Mouse (Mus musculus) central nervous system, embryonic 14 days (tissue): Measurements from ENCODE around the gene Klk5. TPM values are rescaled to one million over a fixed set of nuclear protein-coding genes. Genes with fewer than 3 reads are reported as not detected.

Experiments
- polyA plus RNA-seq: library from polyadenylated mRNA; depleted of rRNA; stranded (reverse); fragments of >200 nt; gene quantifications from 2 replicates; pipeline ENCODE4 v1.2.3, GENCODE M21; 2012; rRNA removed

Klk5 gene
- not detected in 2 replicates for polyA plus RNA-seq

GRCm38 (mm10) chr7:43841701-43842100 is at the start of gene Klk5:
Gene Klk5 (plus strand): TSS chr7:43841971.

GRCm38 (mm10) chr7:43797333-43797769 is 44.4 kb upstream of the Klk5 start, which contains the start of gene Klk8:
Gene Klk8 (plus strand): TSS chr7:43797577.

GRCm38 (mm10) chr7:43810994-43811393 is 30.8 kb upstream of the Klk5 start, which contains the start of gene Klk7:
Gene Klk7 (plus strand): TSS chr7:43811294.

GRCm38 (mm10) chr7:43824199-43824598 is 17.6 kb upstream of the Klk5 start, which contains the start of gene Klk6:
Gene Klk6 (plus strand): TSS chr7:43824499.

GRCm38 (mm10) chr7:43880912-43881311 is 39.1 kb downstream of the Klk5 start, which contains the start of gene Klk4:
Gene Klk4 (plus strand): TSS chr7:43881160.

Other genes with a start within 250 kb of the Klk5 start
- gene Zfp819, start 234.8 kb upstream of the Klk5 start, polyA plus RNA-seq = 0.29 and 0.45 TPM in 2 replicates
- gene Ceacam18, start 207.3 kb upstream of the Klk5 start, polyA plus RNA-seq = 0.04 TPM in 1 of 2 replicates, not detected in the other
- 0.37 and 0.43 TPM in 2 replicates for gene Siglece, start 181.8 kb upstream of the Klk5 start, polyA plus RNA-seq
- 20.2 and 24.4 TPM in 2 replicates for gene Ctu1, start 170.0 kb upstream of the Klk5 start, polyA plus RNA-seq
- 0.10 and 0.16 TPM in 2 replicates for gene Klk14, start 151.6 kb upstream of the Klk5 start, polyA plus RNA-seq
- gene Klk13, start 129.4 kb upstream of the Klk5 start, polyA plus RNA-seq = 0.09 TPM in 1 of 2 replicates, not detected in the other
- not detected in 2 replicates for gene Klk12, start 73.1 kb upstream of the Klk5 start, polyA plus RNA-seq
- 0.23 TPM in 1 of 2 replicates, not detected in the other for gene Klk11, start 67.4 kb upstream of the Klk5 start, polyA plus RNA-seq
- gene Klk10, start 60.9 kb upstream of the Klk5 start, polyA plus RNA-seq = 0.15 and 0.91 TPM in 2 replicates
- 0.09 TPM in 1 of 2 replicates, not detected in the other for gene Klk9, start 50.1 kb upstream of the Klk5 start, polyA plus RNA-seq
- 5.6 and 7.1 TPM in 2 replicates for gene Klk8, start 44.4 kb upstream of the Klk5 start, polyA plus RNA-seq
- gene Klk7, start 30.7 kb upstream of the Klk5 start, polyA plus RNA-seq = 0.04 and 0.05 TPM in 2 replicates
- not detected in 2 replicates for gene Klk6, start 17.5 kb upstream of the Klk5 start, polyA plus RNA-seq
- 0.33 and 0.58 TPM in 2 replicates for gene Klk4, start 39.2 kb downstream of the Klk5 start, polyA plus RNA-seq
- gene Klk15, start 91.8 kb downstream of the Klk5 start, polyA plus RNA-seq = not detected in 2 replicates
- gene Klk1b8, start 108.7 kb downstream of the Klk5 start, polyA plus RNA-seq = not detected in 2 replicates
- not detected in 2 replicates for gene Klk1b1, start 124.8 kb downstream of the Klk5 start, polyA plus RNA-seq
- not detected in 2 replicates for gene Klk1b9, start 134.1 kb downstream of the Klk5 start, polyA plus RNA-seq
- not detected in 2 replicates for gene Klk1b11, start 153.9 kb downstream of the Klk5 start, polyA plus RNA-seq
- 0.06 TPM in 1 of 2 replicates, not detected in the other for gene Klk1b26, start 170.2 kb downstream of the Klk5 start, polyA plus RNA-seq
- gene Klk1b27, start 210.3 kb downstream of the Klk5 start, polyA plus RNA-seq = not detected in 2 replicates